Mouse (Mus musculus): ENCODE results near the gene Olfr1432.
"Not testable (repeated sequence)": the region's sequence is repeated elsewhere in the genome, so short reads cannot be mapped to it uniquely, and the experiment has no call there.

Gene Olfr1432

DNA sequence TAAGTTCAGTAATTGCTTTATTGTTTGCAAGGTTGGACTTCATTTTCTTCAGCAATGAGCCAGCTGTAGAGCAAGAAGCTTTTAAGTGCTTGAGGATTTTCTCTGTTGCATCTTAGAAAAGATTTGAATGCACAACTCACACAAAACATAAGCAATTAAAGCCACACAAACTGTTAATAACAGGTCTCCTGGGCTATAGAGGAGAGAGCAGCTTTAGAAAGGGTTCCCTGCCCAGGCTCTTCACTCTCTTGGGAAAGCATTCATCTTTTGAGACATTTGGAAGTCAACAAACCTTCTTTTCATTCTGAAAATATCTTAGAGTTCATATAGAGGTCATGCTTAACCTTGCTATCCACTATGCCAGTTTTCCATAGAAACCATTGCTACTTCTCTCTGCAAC, at the start of gene Olfr1432:
Gene Olfr1432, minus strand, starts transcription at position 101 of the 400 bp plus-strand sequence.
- not testable (repeated sequence) for DNase-seq (ENCODE audit: low spot score)

DNA sequence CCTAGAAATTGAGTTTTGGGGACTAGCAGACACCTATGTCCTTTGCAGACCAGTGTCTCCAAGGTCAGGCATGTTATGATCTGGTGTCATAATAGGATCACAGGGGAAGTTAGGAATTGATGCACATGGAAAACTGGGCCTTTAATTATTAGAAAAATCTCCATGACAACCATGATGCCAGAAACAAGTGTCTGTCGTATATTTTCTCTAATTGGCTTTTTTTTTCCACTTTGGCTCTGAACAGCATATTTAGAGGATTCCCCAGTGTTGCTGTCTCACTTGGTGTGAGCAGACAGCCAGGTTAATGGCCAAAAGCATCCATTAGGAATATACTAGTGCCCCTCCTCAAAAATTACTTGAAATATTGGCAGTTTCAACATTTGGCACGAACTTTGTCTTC, 47.2 kb upstream of the Olfr1432 start, which contains the start of gene Olfr1434:
Gene Olfr1434, plus strand, starts transcription at position 301 of the 400 bp plus-strand sequence.
- DNase-seq (ENCODE audit: low spot score) = no peak

DNA sequence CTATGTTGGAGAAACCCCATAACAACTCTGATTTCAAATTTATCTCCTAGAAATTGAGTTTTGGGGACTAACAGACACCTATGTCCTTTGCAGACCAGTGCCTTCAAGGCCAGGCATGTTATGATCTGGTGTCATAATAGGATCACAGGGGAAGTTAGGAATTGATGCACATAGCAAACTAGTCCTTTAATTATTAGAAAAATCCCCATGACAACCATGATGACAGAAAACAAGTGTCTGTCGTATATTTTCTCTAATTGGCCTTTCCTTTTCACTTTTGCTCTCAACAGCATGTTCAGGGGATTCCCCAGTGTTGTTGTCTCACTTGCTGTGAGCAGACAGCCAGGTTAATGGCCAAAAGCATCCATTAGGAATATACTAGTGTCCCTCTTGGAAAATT, 28.3 kb upstream of the Olfr1432 start, which contains the start of gene Olfr235:
Gene Olfr235, plus strand, starts transcription at position 301 of the 400 bp plus-strand sequence.
- no peak for DNase-seq (ENCODE audit: low spot score)

DNA sequence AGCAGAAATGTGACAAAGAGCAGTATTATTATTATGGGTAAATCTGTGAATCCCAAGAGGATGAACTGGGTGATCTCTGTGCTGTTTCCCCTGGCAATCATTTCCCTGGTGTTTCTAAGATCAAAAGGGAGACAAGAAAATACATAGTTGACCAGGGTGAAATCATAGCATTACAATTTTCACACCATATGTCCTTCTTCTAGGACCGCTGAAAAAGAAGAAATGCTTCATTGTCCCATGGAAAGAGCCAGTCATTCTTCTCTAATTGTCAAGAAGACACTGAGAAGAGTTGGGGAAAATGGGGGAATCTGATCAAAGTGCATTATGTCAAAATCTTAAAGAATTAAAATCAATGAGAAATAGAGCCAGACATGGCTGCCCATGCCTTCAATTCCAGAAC, 9.2 kb upstream of the Olfr1432 start, which contains the start of gene Olfr262:
Gene Olfr262, minus strand, starts transcription at position 101 of the 400 bp plus-strand sequence.
- peak; percentile 1 for DNase-seq (ENCODE audit: low spot score)

DNA sequence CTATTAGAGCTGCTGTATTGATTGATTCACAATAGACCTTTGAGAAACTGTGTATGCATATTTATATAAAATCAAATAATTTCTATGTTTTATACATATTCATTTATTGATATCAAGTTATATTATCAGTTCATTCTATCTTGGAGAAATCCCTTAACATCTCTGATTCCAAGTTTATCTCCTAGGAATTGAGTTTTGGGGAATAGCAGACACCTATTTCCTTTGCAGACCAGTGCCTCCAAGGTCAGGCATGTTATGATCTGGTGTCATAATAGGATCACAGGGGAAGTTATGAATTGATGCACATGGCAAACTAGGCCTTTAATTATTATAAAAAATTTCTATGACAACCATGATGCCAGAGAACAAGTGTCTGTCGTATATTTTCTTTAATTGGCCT, 32.1 kb downstream of the Olfr1432 start, which contains the start of gene Olfr1431:
Gene Olfr1431, plus strand, starts transcription at position 301 of the 400 bp plus-strand sequence.
- DNase-seq (ENCODE audit: low spot score) = no peak

DNA sequence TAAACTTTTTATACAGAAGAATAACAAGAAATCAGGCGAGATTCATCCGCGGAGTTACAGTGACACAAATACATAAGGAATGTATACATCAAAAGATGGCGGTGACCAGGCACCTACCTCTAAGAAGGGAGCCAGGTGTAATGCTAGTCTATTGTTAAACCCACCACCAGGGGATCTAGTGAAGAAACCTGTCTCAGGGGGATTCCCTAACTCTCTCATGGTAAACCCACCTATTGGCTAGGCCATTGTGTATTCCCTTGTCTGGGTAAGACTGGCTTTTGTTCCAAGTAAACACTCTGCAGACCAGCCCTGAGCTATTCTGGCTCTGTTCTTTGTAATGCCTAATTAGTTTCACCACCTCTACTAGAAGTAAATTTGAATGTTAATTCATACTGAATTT, 33.3 kb downstream of the Olfr1432 start:
- DNase-seq (ENCODE audit: low spot score) = not testable (repeated sequence)

Measured in adipocyte (in vitro differentiated cells).